Mouse (Mus musculus) intestine, embryonic 16.5 days (tissue): Measurements from ENCODE around the gene Eif4g2. TPM values are rescaled to one million over a fixed set of nuclear protein-coding genes. Genes with fewer than 3 reads are reported as not detected.

Experiments used
- ATAC-seq: fragments of 200-750 bp; cut with Nextera tagmentation; 2 replicates; pipeline ENCODE4 v1.8.0; 2017; ENCODE audit warnings: moderate TSS enrichment, moderate library complexity
- H3K27ac ChIP-seq: fragments of 300-500 bp; sonication (generic); 2 replicates; pipeline ENCODE4 v1.5.1; 2014; ENCODE audit warnings: mild to moderate bottlenecking, low read length
- H3K27me3 ChIP-seq: fragments of 300-500 bp; sonication (generic); replicated peaks from 2 replicates; pipeline ENCODE4 v1.6.1; 2014; ENCODE audit warnings: low read length, control low read depth, mixed read lengths; ENCODE audit not compliant: control insufficient read depth, insufficient read depth
- H3K36me3 ChIP-seq: fragments of 300-500 bp; sonication (generic); 2 replicates; pipeline ENCODE4 v1.6.1; 2014; ENCODE audit warnings: low read length, control low read depth; ENCODE audit not compliant: control insufficient read depth, insufficient read depth
- H3K4me1 ChIP-seq: fragments of 300-500 bp; sonication (generic); 2 replicates; pipeline ENCODE4 v1.6.1; 2014; ENCODE audit warnings: low read length, control low read depth, mixed read lengths; ENCODE audit not compliant: control insufficient read depth, insufficient read depth
- H3K4me2 ChIP-seq: fragments of 300-500 bp; sonication (generic); 2 replicates; pipeline ENCODE4 v1.6.1; 2014; ENCODE audit warnings: low read depth, low read length, control low read depth
- H3K4me3 ChIP-seq: fragments of 300-500 bp; sonication (generic); 2 replicates; pipeline ENCODE4 v1.5.1; 2014; ENCODE audit warnings: mild to moderate bottlenecking, low read length
- H3K9ac ChIP-seq: fragments of 300-500 bp; sonication (generic); 2 replicates; pipeline ENCODE4 v1.6.1; 2014; ENCODE audit warnings: low read depth, low read length
- H3K9me3 ChIP-seq: fragments of 300-500 bp; sonication (generic); 2 replicates; pipeline ENCODE4 v1.6.1; 2016; ENCODE audit warnings: low read length, control low read depth; ENCODE audit not compliant: control insufficient read depth
- WGBS: fragments of 180-500 bp; shearing (Covaris S2); extraction: QIAGEN DNeasy Blood & Tissue Kit; methylation state at CpG from one replicate; pipeline ENCODE4 v1.1.7; 2014; 5-methylcytosine and 5-hydroxymethylcytosine counted together
- polyA plus RNA-seq: library from polyadenylated mRNA; unstranded; fragments of >200 nt; fragmentation: Nextera tagmentation; extraction: Ambion mirVana; gene quantifications from 2 replicates; pipeline ENCODE4 v1.2.1, GENCODE M21; 2015

Eif4g2 gene
- polyA plus RNA-seq = 621 and 629 TPM in 2 replicates

DNA sequence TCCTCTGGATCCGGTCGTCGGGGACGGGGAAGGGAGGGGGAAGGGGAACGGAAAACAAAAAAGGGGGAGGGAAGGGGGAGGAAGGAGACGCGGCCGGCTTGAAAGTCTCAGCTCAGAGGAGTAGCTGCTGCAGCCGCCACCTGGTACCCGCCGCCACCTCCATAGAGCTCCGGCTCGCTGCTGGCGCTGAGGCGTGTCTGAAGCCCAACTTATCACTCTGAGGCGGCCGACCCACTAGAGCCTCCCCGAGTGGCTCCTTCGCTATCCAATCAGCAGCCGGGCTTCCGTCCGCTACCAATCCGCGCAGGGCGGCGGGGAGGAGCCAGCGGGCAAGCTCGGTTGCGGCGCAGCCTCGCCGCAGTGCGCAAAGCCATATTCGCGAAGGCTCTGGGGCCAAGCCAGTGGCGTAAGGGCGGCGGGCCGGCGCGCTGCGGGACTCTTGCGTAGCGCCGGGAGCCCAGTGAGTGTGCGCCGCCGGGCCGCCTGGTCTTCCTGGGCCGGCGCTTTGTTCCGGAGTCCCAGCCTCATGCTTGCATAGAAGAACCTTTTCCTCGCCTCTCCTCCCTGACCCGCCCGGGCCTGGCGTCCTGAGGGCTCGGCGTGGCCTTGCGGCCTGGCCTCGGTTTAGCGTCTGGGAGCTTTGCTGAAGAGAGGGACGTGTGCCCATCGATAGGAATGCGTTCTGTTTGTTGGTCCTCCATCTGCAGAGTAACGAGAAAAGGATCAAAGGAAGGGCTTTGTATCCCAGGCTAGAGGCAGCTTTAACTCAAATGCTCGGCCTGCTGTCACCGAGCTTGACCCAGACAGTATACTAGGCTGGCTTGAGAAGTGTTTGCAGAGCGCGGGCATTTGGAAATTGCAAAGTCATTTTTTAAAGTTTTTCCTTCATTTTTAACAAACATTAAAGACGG lies at the start of gene Eif4g2:
Eif4g2 (minus strand) TSS at position 209 of the 911 bp plus-strand sequence.
- no peaks in the 10 kb centered on the region for H3K9me3 ChIP-seq

DNA sequence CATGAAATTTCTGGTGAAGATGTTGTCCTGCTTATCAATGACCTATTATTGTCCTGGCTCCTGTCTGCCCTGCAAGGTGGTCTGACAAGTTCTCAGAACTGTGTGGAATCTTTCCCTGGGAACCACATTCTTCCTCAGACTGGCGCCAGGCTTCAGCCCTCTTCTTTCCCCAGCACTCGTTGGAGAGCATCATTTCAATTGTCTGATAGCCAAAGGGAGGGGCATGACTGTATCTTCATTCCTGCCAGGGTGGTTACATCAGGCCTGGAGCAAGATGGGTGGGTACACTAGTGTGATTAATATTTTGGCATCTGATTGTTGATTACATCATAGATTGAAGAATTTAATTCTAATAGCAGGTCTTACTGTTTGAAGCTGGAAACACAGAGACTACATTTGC lies 49.8 kb upstream of the Eif4g2 start:
- Histone ChIP-seq H3K27ac (no peak overlapping the region), H3K4me2 (no peak overlapping the region), H3K9me3 (no peaks in the 10 kb centered on the region), H3K9ac (no peak overlapping the region), H3K4me1 (0 out of 2 replicates have a peak, but pooled peaks cover 3% of the 10 kb centered on the region), H3K27me3 (0 out of 2 replicates have a peak, but pooled peaks cover 2% of the 10 kb centered on the region), H3K4me3 (no peak overlapping the region), H3K36me3 (no peaks in the 10 kb centered on the region)
- ATAC-seq = no peak
- 66% methylated on average over 2 of the region's 2 CpGs for WGBS

More for the DNA sequence above, at the start of gene Eif4g2:
- under 1% methylated on average over 65 of the region's 70 CpGs for WGBS
- Histone ChIP-seq H3K4me2 (peak within 1 kb of the TSS; percentile 72), H3K27ac (peak within 1 kb of the TSS; percentile 100), H3K4me3 (peak within 1 kb of the TSS; percentile 99), H3K4me1 (peaks cover 16% of the 10 kb centered on the region), H3K9ac (peak within 1 kb of the TSS; percentile 100), H3K36me3 (peaks cover 14% of the 10 kb centered on the region), H3K27me3 (no peaks in the 10 kb centered on the region)
- ATAC-seq = peak; percentile 99

DNA sequence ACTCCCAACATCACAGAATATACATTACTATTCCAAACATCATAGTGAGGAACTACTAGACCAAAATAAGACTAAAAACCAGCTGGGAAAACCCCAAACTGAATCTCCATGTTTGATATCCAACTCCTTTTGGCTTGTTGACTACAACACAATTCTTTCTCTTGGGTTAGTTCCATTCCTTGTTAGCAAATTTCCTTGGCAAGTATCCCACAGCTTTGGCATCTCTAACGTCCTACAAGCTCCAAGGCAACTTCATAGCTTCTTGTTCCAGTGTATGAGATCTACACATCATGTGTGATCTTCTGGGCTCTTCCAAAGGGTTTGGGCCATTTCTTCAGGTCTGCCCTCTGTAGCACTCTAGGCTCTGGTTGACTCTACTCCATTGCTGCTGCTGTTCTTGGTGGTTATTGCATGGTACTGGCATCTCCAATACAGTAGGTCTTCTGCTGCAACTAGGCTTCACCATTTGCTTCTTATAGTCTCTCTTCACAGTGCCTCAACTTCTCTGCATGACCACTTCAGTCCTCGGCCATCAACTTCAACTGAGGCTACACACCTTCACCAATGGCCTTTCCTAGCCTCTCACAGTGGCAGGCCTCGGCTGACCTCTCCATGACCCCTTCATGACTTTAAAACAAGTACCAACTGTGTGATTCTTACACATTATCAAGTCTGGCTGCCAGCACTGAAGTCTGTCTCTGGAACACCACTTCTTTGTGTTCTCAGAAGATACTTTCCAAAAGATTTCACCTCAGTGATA lies 44.0 kb upstream of the Eif4g2 start:
- Histone ChIP-seq H3K36me3 (no peaks in the 10 kb centered on the region), H3K4me1 (0 out of 2 replicates have a peak, but pooled peaks cover under 1% of the 10 kb centered on the region), H3K4me2 (no peak overlapping the region), H3K9ac (no peak overlapping the region), H3K27me3 (0 out of 2 replicates have a peak, but pooled peaks cover 2% of the 10 kb centered on the region), H3K27ac (no peak overlapping the region), H3K4me3 (no peak overlapping the region), H3K9me3 (no peaks in the 10 kb centered on the region)
- WGBS = 71% methylated on average over 3 of the region's 3 CpGs
- no peak for ATAC-seq

DNA sequence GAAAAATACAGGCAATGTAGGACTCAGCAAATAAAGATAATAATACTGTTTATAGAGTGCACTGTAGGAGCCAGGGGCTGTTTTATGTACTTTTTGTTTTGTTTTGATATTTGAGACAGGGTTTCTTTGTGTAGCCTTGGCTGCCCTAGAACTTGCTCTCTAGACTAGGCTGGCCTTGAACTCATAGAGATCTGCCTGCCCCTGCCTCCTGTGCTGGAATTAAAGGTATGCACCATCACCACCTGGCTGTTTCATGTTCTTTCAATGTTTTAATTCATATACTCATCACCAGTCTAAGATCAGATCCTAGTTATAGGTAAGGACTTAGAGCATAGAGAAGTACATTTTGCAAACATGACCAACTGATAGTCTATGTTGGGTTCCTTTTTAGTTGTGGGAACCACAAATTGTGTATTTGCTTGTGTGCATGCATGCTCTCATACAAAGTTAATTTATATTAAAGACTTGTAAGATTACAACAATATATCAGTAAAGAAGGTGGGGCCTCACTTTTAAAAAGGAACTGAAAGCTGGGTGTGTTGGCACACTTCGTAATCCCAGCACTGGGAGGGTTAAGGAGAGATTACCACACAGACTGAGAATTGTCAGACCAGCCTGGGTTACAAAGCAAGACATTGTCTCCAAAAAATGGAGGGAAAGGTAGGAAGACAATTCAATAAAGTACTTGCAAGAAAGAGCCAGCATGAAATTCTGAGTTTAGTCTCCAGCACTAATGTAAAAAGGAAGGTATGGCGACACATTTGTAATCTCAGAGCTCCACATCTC lies 41.1 kb upstream of the Eif4g2 start:
- 96% methylated on average over 2 of the region's 2 CpGs for WGBS
- Histone ChIP-seq H3K4me2 (no peak overlapping the region), H3K4me3 (no peak overlapping the region), H3K4me1 (peaks cover 6% of the 10 kb centered on the region; the same call in 1 of the 2 replicates), H3K36me3 (no peaks in the 10 kb centered on the region), H3K27ac (no peak overlapping the region), H3K9ac (no peak overlapping the region), H3K9me3 (no peaks in the 10 kb centered on the region), H3K27me3 (no peaks in the 10 kb centered on the region)
- no peak for ATAC-seq

DNA sequence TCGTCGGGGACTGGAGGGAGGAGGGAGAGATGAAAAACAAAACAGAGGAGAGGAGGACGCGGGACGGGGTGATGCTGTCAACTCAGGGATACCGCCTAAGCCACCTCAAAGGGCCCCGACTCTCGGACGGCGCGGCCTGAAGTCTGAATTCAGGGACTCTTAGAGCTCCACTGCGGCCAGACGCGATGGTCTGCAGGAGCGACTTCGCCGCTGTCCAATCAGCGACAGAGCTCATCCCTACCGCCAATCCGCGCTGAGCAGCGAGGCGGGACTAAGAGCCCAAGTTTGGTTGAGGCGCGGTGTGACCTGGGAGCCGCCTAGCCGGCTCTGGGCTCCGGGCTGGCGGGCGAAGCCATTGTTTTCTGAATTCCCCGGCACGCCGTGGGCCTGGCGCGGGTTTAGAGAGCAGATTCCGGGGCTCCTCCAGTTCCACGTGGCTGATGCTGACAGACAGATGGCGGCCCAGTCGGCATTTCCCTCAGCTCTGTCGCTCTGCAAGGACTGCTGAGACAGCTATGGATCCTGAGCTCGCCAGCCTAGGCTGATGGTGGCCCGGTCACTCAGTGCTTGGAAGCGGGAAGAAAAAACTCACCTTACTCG lies 39.8 kb upstream of the Eif4g2 start:
- H3K27me3 ChIP-seq = no peaks in the 10 kb centered on the region
- H3K9ac ChIP-seq = peak overlapping the region; percentile 91
- peaks cover 6% of the 10 kb centered on the region; the same call in 1 of the 2 replicates for H3K4me1 ChIP-seq
- peak; percentile 100 for ATAC-seq
- peak overlapping the region; percentile 92 for H3K27ac ChIP-seq
- H3K36me3 ChIP-seq = no peaks in the 10 kb centered on the region
- H3K4me3 ChIP-seq = peak overlapping the region; percentile 68
- H3K4me2 ChIP-seq = peak overlapping the region; percentile 92
- H3K9me3 ChIP-seq = no peaks in the 10 kb centered on the region
- under 1% methylated on average over 44 of the region's 44 CpGs for WGBS

DNA sequence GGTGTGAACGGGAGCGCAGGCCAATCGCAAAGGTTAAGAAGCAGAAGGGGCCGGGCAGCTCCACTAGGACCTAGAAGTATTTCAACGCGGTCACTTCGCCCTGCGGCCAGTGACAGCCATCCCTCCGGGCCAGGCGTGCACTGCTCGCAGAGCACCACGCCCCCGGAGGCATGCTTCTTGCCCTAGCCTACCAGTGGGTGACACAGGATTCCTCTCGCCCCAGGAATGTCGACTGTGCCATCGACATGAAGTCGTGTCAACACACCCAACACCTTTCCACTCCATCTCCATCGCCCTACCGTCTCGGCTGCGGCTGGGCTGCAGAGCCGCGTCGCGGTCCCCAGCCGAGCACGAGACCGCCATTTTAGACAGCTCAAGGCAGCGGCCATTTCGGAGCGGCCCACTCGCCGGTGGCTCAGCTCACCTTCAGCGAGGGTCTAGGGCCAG lies 39.3 kb upstream of the Eif4g2 start:
- WGBS = under 1% methylated on average over 34 of the region's 34 CpGs
- Histone ChIP-seq H3K27ac (peak overlapping the region; percentile 92), H3K4me2 (peak overlapping the region; percentile 92), H3K4me3 (peak overlapping the region; percentile 68), H3K27me3 (no peaks in the 10 kb centered on the region), H3K36me3 (no peaks in the 10 kb centered on the region), H3K9ac (peak overlapping the region; percentile 91), H3K4me1 (peaks cover 6% of the 10 kb centered on the region; the same call in 1 of the 2 replicates), H3K9me3 (no peaks in the 10 kb centered on the region)
- peak; percentile 89 for ATAC-seq

DNA sequence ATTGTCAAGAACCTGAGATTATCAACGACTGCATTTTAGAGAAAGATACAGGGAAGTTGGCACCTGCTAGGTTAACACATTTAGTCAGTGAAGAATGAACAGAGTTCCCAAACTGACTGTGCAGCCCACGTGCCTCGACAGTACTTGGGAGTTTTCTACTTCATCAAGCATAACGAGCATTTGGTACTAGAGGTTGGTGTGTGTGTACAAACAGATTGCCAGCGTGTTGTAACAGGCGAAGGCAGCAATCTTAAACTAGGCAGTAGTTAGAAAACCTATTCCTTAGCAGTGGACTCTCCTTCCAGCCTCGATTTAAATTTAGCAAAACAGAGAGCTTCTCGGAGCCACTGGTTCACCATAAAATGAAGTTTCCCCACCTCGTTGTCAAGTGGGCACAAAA lies 38.7 kb upstream of the Eif4g2 start:
- WGBS = 36% methylated on average over 9 of the region's 9 CpGs
- H3K4me3 ChIP-seq = peak overlapping the region; percentile 68

DNA sequence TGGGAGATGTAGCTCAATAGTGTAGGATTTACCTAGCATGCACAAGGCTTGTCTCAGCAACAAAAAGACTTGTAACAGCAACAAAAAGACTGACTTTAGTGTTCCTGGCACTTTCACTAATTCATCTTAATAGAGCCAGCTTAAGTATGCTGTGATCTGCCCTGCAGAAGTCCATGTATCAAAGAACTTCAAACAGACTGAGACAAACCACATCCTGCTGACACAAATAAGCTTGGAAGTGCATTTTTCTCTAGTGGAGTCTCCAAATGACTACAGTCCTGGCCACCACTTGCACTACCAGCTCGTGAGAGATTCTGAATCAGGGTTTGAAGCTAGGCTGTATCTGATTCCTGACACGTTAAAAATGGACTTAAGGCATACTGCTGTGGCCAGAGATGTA lies 26.7 kb upstream of the Eif4g2 start:
- Histone ChIP-seq H3K9me3 (no peaks in the 10 kb centered on the region), H3K4me3 (no peak overlapping the region), H3K36me3 (peaks cover 4% of the 10 kb centered on the region; the same call in 1 of the 2 replicates), H3K4me1 (no peaks in the 10 kb centered on the region), H3K27ac (no peak overlapping the region), H3K27me3 (no peaks in the 10 kb centered on the region), H3K4me2 (no peak overlapping the region), H3K9ac (no peak overlapping the region)
- WGBS = 67% methylated on average over 2 of the region's 2 CpGs
- ATAC-seq = no peak

More for the DNA sequence above, 38.7 kb upstream of the Eif4g2 start:
- peak overlapping the region; percentile 91 for H3K9ac ChIP-seq
- H3K36me3 ChIP-seq = no peaks in the 10 kb centered on the region
- no peaks in the 10 kb centered on the region for H3K27me3 ChIP-seq
- peaks cover 6% of the 10 kb centered on the region; the same call in 1 of the 2 replicates for H3K4me1 ChIP-seq
- H3K27ac ChIP-seq = peak overlapping the region; percentile 92
- peak overlapping the region; percentile 92 for H3K4me2 ChIP-seq
- H3K9me3 ChIP-seq = no peaks in the 10 kb centered on the region
- no peak for ATAC-seq
